Mouse (Mus musculus): ENCODE measurements around the gene Gm17542. TPM values are rescaled to one million over a fixed set of nuclear protein-coding genes. Genes with fewer than 3 reads are reported as not detected.
"Not testable (repeated sequence)": the region's sequence is repeated elsewhere in the genome, so short reads cannot be mapped to it uniquely, and the experiment has no call there.

Gm17542 gene
- not detected in 2 replicates for polyA plus RNA-seq (2015; fragmentation: Nextera tagmentation; extraction: Ambion mirVana)

DNA sequence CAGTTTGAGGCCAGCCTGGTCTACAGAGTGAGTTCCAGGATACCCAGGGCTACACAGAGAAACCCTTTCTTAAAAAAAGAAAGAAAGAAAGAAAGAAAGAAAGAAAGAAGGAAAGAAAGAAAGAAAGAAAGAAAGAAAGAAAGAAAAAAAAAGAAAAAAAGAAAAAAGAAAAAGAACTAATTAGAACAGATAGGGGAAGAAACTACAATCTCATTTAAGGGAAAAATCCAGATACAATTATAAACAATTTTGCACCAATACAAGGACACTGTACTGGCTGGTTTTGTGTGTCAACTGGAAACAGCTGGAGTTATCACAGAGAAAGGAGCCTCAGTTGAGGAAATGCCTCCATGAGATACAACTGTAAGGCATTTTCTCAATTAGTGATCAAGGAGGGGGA, at the start of gene Gm17542:
Gene Gm17542 (minus strand): TSS at position 101 of the 400 bp plus-strand sequence.
- H3K4me3 ChIP-seq (ENCODE audit: low read length); H3K27me3 ChIP-seq (ENCODE audit: control insufficient read depth, insufficient read depth, low read length); H3K9ac ChIP-seq (ENCODE audit: low read length); H3K9me3 ChIP-seq (replicated peaks; ENCODE audit: control insufficient read depth, low read length); H3K4me1 ChIP-seq (ENCODE audit: control insufficient read depth, insufficient read depth, low read length); H3K4me2 ChIP-seq (ENCODE audit: low read depth, low read length); H3K36me3 ChIP-seq (ENCODE audit: control insufficient read depth, insufficient read depth); ATAC-seq (replicated peaks; ENCODE audit: extremely low read depth, insufficient read depth, low FRiP score); H3K27ac ChIP-seq (ENCODE audit: low read length): not testable (repeated sequence)

DNA sequence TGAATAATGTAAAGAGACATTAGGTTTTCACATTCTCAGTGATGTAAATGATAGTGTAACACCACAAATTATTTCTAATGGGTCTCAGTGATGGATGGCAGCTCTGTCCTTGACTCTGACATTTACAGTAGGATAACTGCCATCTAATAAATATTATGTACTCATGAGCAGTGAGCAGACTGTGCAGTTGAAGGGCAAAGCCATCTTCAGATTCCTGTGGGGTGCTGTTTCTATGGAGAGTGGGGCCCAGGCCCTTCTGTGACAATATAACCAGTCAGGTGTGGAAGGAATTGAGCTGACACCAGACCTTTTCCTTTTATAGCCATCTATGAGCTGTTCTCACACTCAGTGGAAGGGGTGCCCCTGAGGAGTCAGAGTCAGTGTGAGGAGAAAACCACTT, 21.8 kb upstream of the Gm17542 start:
- H3K36me3 ChIP-seq (ENCODE audit: control insufficient read depth, insufficient read depth) = no peaks in the 10 kb centered on the region
- H3K4me2 ChIP-seq (ENCODE audit: low read depth, low read length) = no peak overlapping the region
- no peak overlapping the region for H3K9ac ChIP-seq (ENCODE audit: low read length)
- no peaks in the 10 kb centered on the region for H3K27me3 ChIP-seq (ENCODE audit: control insufficient read depth, insufficient read depth, low read length)
- no peaks in the 10 kb centered on the region for H3K9me3 ChIP-seq (replicated peaks; ENCODE audit: control insufficient read depth, low read length)
- H3K27ac ChIP-seq (ENCODE audit: low read length) = no peak overlapping the region
- H3K4me1 ChIP-seq (ENCODE audit: control insufficient read depth, insufficient read depth, low read length) = no peaks in the 10 kb centered on the region
- ATAC-seq (replicated peaks; ENCODE audit: extremely low read depth, insufficient read depth, low FRiP score) = no peak
- no peak overlapping the region for H3K4me3 ChIP-seq (ENCODE audit: low read length)

DNA sequence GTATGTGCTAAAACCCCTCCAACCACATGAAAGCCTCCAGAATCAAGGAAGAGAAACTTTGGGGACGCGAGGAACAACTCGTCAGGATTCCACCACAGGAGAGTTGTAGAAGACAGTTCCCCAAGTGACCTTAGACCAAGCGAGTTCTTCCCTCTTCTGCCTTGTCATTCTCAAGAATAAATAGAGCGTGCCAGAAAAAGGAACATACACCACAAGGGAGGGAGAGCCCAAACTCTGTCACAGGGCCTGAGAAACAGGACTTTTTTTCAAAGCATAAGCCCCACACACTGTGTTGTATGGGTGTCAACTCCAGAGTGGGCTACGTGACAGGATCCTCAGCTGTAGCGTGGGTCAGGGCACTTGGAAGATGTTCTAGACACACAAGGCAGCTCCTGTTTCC, 20.1 kb upstream of the Gm17542 start:
- H3K27ac ChIP-seq (ENCODE audit: low read length) = no peak overlapping the region
- ATAC-seq (replicated peaks; ENCODE audit: extremely low read depth, insufficient read depth, low FRiP score) = no peak
- no peak overlapping the region for H3K9ac ChIP-seq (ENCODE audit: low read length)
- no peaks in the 10 kb centered on the region for H3K27me3 ChIP-seq (ENCODE audit: control insufficient read depth, insufficient read depth, low read length)
- WGBS = 74% methylated on average over 7 of the region's 7 CpGs
- no peak overlapping the region for H3K4me2 ChIP-seq (ENCODE audit: low read depth, low read length)
- H3K36me3 ChIP-seq (ENCODE audit: control insufficient read depth, insufficient read depth) = no peaks in the 10 kb centered on the region
- no peaks in the 10 kb centered on the region for H3K9me3 ChIP-seq (replicated peaks; ENCODE audit: control insufficient read depth, low read length)
- H3K4me1 ChIP-seq (ENCODE audit: control insufficient read depth, insufficient read depth, low read length) = no peaks in the 10 kb centered on the region
- H3K4me3 ChIP-seq (ENCODE audit: low read length) = no peak overlapping the region

DNA sequence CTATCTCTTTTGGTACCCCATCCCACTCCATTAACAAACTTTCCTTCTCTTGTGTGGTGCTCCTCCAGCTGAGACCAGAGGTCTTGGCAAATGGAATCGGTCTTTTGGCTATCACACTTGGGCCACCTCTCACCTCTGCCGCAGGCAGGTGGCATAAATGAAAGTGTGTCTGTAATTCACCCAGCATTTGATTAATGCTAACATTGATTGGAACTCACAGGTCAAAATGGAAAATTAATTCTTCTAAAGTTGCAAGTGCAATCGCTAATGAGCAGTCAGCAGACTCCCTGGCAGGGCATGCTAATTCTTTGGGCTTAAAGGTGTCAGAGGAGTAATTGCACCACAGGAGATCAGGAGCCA, 3.2 kb downstream of the Gm17542 start:
- H3K4me2 ChIP-seq (ENCODE audit: low read depth, low read length) = peak overlapping the region; percentile 64
- no peak overlapping the region for H3K9ac ChIP-seq (ENCODE audit: low read length)
- H3K4me3 ChIP-seq (ENCODE audit: low read length) = peak overlapping the region; percentile 43
- H3K27ac ChIP-seq (ENCODE audit: low read length) = no peak overlapping the region
- 58% methylated on average over 3 of the region's 3 CpGs for WGBS
- no peak for ATAC-seq (replicated peaks; ENCODE audit: extremely low read depth, insufficient read depth, low FRiP score)
- no peaks in the 10 kb centered on the region for H3K9me3 ChIP-seq (replicated peaks; ENCODE audit: control insufficient read depth, low read length)
- no peaks in the 10 kb centered on the region for H3K36me3 ChIP-seq (ENCODE audit: control insufficient read depth, insufficient read depth)
- H3K4me1 ChIP-seq (ENCODE audit: control insufficient read depth, insufficient read depth, low read length) = peaks cover 2% of the 10 kb centered on the region; the same call in 1 of the 2 replicates
- no peaks in the 10 kb centered on the region for H3K27me3 ChIP-seq (ENCODE audit: control insufficient read depth, insufficient read depth, low read length)

DNA sequence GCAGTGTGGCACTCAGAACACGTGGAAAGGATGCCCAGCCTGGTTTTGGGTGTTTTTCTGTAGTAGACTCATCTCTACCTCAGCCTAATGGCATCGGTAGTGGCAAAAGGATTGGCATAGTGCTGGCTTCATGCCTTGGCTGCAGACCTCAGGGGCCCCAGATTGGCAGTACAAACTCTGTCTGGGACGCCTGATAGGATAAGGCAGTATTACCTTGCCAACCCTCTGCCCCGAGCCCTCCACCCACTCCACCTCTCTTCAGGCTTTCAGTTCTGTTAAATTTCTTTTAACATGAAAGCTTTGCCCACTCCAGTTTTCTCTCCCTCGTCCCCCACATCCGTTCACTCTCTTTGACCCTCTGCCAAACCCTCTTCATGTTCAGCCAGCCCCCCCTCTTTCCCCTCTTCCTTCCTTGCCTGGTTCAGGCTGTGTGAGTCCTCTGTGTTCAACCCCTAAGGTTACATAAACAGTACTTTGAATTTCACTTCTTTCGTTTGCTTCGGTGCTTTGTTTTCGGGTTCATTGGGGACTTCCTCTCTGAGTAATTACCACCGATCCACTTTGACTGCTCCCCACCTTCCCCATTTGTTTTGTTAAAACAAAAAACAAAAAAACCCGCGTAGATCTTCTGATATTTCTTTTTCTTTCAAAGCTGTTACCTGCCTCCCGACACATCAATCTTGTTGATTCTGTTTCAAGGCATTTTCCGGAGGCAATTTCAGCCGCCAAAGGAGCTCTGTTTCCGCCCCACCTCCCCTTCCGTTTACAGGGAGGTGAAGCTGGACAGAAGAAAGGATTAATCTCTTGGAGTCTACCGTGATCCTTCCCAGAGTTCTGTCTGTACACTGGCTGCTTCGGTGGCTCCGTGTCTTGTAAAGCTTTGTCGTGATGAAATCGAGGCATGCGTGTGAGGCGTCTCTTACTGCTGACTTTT, 3.9 kb downstream of the Gm17542 start:
- Histone ChIP-seq H3K9ac (ENCODE audit: low read length) (peak overlapping the region; percentile 31; the same call in 1 of the 2 replicates), H3K36me3 (ENCODE audit: control insufficient read depth, insufficient read depth) (no peaks in the 10 kb centered on the region), H3K4me1 (ENCODE audit: control insufficient read depth, insufficient read depth, low read length) (peaks cover 2% of the 10 kb centered on the region; the same call in 1 of the 2 replicates), H3K4me3 (ENCODE audit: low read length) (peak overlapping the region; percentile 43), H3K27ac (ENCODE audit: low read length) (no peak overlapping the region), H3K4me2 (ENCODE audit: low read depth, low read length) (peak overlapping the region; percentile 64), H3K9me3 (replicated peaks; ENCODE audit: control insufficient read depth, low read length) (no peaks in the 10 kb centered on the region), H3K27me3 (ENCODE audit: control insufficient read depth, insufficient read depth, low read length) (no peaks in the 10 kb centered on the region)
- ATAC-seq (replicated peaks; ENCODE audit: extremely low read depth, insufficient read depth, low FRiP score) = 0 out of 2 replicates have a peak, but pooled peaks have one; percentile 32
- 22% methylated on average over 24 of the region's 24 CpGs for WGBS

DNA sequence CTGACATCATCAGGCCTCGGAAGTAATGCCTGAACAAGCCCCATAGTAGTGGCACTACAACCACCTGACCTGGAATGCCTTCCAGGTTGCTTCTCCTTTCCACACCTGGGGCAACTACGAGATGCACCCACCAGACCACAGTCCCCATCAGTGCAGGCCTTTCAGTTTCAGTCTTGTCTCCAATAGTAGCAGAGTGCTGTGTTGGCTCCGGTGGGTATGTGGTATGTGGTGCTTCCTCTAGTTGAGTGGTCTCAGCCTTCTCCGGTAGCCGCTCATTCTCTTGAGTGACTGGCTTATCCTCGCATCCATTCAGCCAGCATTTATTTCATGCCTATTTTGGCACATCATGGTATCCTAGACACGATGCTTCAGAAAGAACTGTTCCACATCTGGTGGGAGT, 4.8 kb downstream of the Gm17542 start:
- no peak for ATAC-seq (replicated peaks; ENCODE audit: extremely low read depth, insufficient read depth, low FRiP score)
- no peak overlapping the region for H3K4me2 ChIP-seq (ENCODE audit: low read depth, low read length)
- WGBS = 89% methylated on average over 7 of the region's 7 CpGs
- no peak overlapping the region for H3K27ac ChIP-seq (ENCODE audit: low read length)
- H3K36me3 ChIP-seq (ENCODE audit: control insufficient read depth, insufficient read depth) = no peaks in the 10 kb centered on the region
- peaks cover 2% of the 10 kb centered on the region; the same call in 1 of the 2 replicates for H3K4me1 ChIP-seq (ENCODE audit: control insufficient read depth, insufficient read depth, low read length)
- no peaks in the 10 kb centered on the region for H3K9me3 ChIP-seq (replicated peaks; ENCODE audit: control insufficient read depth, low read length)
- H3K4me3 ChIP-seq (ENCODE audit: low read length) = no peak overlapping the region
- no peaks in the 10 kb centered on the region for H3K27me3 ChIP-seq (ENCODE audit: control insufficient read depth, insufficient read depth, low read length)
- no peak overlapping the region for H3K9ac ChIP-seq (ENCODE audit: low read length)

DNA sequence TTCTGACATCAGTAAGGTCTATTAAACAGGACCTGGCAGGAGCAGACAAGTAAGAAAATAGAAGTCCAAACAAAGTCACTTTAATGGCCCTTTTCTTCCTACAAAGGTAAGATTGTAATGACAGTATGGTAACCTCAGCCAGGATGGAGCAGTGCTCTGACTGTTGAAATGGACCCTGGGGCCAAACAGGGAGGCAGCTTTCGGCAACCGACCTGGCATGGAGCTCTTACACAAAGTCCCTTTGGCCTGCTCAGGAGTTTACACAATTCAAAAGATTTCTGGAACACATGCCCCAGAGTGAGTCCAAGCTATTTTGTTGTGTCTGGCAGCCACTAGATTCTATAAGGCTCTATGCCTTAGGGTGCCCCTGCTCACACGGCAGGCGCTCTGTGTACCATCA, 9.0 kb downstream of the Gm17542 start:
- H3K4me2 ChIP-seq (ENCODE audit: low read depth, low read length) = no peak overlapping the region
- WGBS = 90% methylated on average over 4 of the region's 4 CpGs
- H3K36me3 ChIP-seq (ENCODE audit: control insufficient read depth, insufficient read depth) = no peaks in the 10 kb centered on the region
- H3K27me3 ChIP-seq (ENCODE audit: control insufficient read depth, insufficient read depth, low read length) = no peaks in the 10 kb centered on the region
- no peak overlapping the region for H3K9ac ChIP-seq (ENCODE audit: low read length)
- 0 out of 2 replicates have a peak, but pooled peaks cover 3% of the 10 kb centered on the region for H3K9me3 ChIP-seq (replicated peaks; ENCODE audit: control insufficient read depth, low read length)
- H3K27ac ChIP-seq (ENCODE audit: low read length) = no peak overlapping the region
- no peak overlapping the region for H3K4me3 ChIP-seq (ENCODE audit: low read length)
- no peaks in the 10 kb centered on the region; the same call in 1 of the 2 replicates for H3K4me1 ChIP-seq (ENCODE audit: control insufficient read depth, insufficient read depth, low read length)
- ATAC-seq (replicated peaks; ENCODE audit: extremely low read depth, insufficient read depth, low FRiP score) = no peak

DNA sequence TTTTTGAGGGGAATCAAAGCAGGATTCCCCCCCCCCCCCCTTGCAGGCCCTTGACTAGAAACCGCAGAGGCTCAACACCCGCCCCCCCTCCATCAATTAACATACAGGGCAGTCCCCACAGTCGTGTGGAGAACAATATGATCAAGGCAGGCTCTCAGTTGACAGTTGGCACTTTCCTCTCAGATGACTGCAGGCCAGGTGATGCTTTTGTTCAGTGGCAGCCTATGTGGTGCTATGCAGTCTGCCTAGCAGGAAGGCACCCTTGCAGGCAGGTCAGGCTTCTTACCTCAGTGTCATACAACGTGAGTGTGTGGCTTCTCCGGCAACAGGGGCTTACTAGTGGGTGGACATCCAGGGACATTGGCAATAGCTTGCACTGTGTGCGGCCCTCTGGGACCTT, 17.4 kb downstream of the Gm17542 start:
- no peak for ATAC-seq (replicated peaks; ENCODE audit: extremely low read depth, insufficient read depth, low FRiP score)
- no peak overlapping the region for H3K4me2 ChIP-seq (ENCODE audit: low read depth, low read length)
- H3K36me3 ChIP-seq (ENCODE audit: control insufficient read depth, insufficient read depth) = no peaks in the 10 kb centered on the region
- no peak overlapping the region for H3K4me3 ChIP-seq (ENCODE audit: low read length)
- H3K9ac ChIP-seq (ENCODE audit: low read length) = no peak overlapping the region
- H3K4me1 ChIP-seq (ENCODE audit: control insufficient read depth, insufficient read depth, low read length) = no peaks in the 10 kb centered on the region
- H3K9me3 ChIP-seq (replicated peaks; ENCODE audit: control insufficient read depth, low read length) = peaks cover 3% of the 10 kb centered on the region
- no peaks in the 10 kb centered on the region for H3K27me3 ChIP-seq (ENCODE audit: control insufficient read depth, insufficient read depth, low read length)
- WGBS = 59% methylated on average over 6 of the region's 6 CpGs
- H3K27ac ChIP-seq (ENCODE audit: low read length) = no peak overlapping the region

DNA sequence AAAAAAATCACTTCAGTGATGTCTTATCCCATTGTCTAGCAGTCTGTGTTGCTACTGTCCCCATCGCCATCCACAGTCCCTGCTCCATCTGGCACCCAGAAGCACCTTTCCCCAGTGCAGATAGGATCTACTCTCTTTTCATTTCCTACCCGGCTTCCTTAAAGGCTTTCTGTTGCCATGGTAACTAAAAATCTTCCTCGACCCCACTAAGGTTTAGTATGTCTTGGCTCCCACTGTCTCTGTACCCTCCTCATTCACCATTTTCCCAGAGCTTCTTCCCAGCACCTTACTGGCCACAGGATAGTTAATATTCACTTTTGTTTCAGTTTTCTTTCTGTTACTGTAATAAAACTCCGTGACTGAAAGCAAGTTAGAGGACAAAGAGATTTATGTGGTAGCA, 17.9 kb downstream of the Gm17542 start:
- no peaks in the 10 kb centered on the region for H3K4me1 ChIP-seq (ENCODE audit: control insufficient read depth, insufficient read depth, low read length)
- H3K36me3 ChIP-seq (ENCODE audit: control insufficient read depth, insufficient read depth) = no peaks in the 10 kb centered on the region
- WGBS = 32% methylated on average over 4 of the region's 4 CpGs
- H3K27ac ChIP-seq (ENCODE audit: low read length) = no peak overlapping the region
- no peaks in the 10 kb centered on the region for H3K27me3 ChIP-seq (ENCODE audit: control insufficient read depth, insufficient read depth, low read length)
- H3K9ac ChIP-seq (ENCODE audit: low read length) = no peak overlapping the region
- H3K4me3 ChIP-seq (ENCODE audit: low read length) = no peak overlapping the region
- H3K9me3 ChIP-seq (replicated peaks; ENCODE audit: control insufficient read depth, low read length) = peaks cover 3% of the 10 kb centered on the region
- no peak overlapping the region for H3K4me2 ChIP-seq (ENCODE audit: low read depth, low read length)
- ATAC-seq (replicated peaks; ENCODE audit: extremely low read depth, insufficient read depth, low FRiP score) = no peak
